Mouse (Mus musculus) megakaryocyte, embryonic 14.5 days (primary cell): ENCODE results near the gene Msrb1. TPM values are rescaled to one million over a fixed set of nuclear protein-coding genes. Genes with fewer than 3 reads are reported as not detected.
A peak's percentile ranks its signal among the peaks of the same experiment; 100 is the strongest.

Experiments
- H3K27me3 ChIP-seq: replicated peaks from 2 replicates; pipeline ENCODE3; 2012; ENCODE audit warnings: inconsistent platforms
- H3K36me3 ChIP-seq: replicated peaks from 2 replicates; pipeline ENCODE3; 2012; ENCODE audit warnings: low read length, inconsistent platforms, mixed read lengths
- H3K4me1 ChIP-seq: 2 replicates; pipeline ENCODE4 v1.6.1; 2012; ENCODE audit warnings: inconsistent platforms
- H3K4me3 ChIP-seq: replicated peaks from 2 replicates; pipeline ENCODE3; 2012; ENCODE audit warnings: moderate library complexity, mild to moderate bottlenecking, inconsistent platforms
- H3K9me3 ChIP-seq: 2 replicates; pipeline ENCODE4 v1.6.1; 2012; ENCODE audit warnings: inconsistent platforms
- FLI1 ChIP-seq: IDR thresholded peaks from 2 replicates; pipeline ENCODE4 v1.6.1; 2012; ENCODE audit warnings: low read length, inconsistent platforms, mixed read lengths
- GATA1 ChIP-seq: IDR thresholded peaks from 3 replicates; pipeline ENCODE4 v1.6.1; 2012; ENCODE audit warnings: mixed read lengths, low read length, inconsistent platforms, borderline replicate concordance
- polyA plus RNA-seq: library from polyadenylated mRNA; stranded (reverse); fragments of >175 nt; gene quantifications from 2 replicates; pipeline ENCODE4 v1.2.3, GENCODE M21; 2012; ENCODE audit warnings: low replicate concordance; ENCODE audit not compliant: insufficient read depth

Msrb1 gene
- polyA plus RNA-seq, 1 experiment, result 40.5 TPM

DNA sequence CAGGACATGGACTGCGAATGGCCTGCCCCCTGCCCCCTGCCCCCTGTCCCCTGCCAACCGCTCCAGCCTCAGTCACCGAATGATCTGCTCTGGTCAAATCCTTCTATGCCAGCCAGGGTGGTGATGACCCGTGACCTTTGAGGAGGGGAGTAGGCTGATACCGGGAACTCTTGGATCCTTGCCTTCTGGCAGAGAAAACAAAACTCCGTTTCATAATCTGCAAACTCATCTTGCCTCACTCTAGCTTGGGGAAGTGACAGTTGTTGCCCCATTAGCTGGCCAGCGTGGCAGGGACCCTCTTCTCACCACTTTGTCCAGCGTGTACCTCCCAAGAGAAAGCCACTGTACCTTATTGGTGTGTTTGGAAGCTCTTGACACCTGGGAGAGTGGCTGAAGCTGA, 5.9 kb downstream of the Msrb1 start:
- peaks cover 13% of the 10 kb centered on the region for H3K27me3 ChIP-seq
- no peak overlapping the region for H3K4me3 ChIP-seq
- no peaks in the 10 kb centered on the region for H3K9me3 ChIP-seq
- H3K4me1 ChIP-seq, result peaks cover 33% of the 10 kb centered on the region
- H3K36me3 ChIP-seq, result peaks cover 48% of the 10 kb centered on the region
- TF ChIP-seq FLI1 (no peak), GATA1 (no peak)

DNA sequence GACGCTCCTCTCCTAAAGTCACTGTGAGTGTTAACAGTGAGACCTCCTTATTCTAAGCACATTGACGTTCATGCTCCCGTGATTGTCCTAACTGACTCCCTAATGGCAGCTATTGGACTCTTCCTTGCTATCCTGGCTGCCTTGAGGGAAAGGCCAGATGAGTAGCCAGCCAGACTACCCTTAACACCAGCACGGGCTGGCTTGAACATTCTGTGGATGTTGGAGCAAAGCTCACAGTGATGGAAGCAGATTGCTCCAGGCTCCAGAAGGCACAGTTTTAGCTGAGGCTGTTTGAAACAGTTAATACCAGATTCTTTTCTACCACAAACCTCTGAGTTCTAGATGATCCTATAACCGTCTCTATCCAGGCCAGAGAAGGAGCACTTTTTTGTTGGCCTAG, 7.5 kb downstream of the Msrb1 start:
- no peak overlapping the region for H3K4me3 ChIP-seq
- peaks cover 48% of the 10 kb centered on the region for H3K36me3 ChIP-seq
- TF ChIP-seq FLI1 (no peak), GATA1 (no peak)
- H3K9me3 ChIP-seq, result no peaks in the 10 kb centered on the region
- H3K4me1 ChIP-seq, result peaks cover 22% of the 10 kb centered on the region
- H3K27me3 ChIP-seq, result peaks cover 26% of the 10 kb centered on the region

- Histone ChIP-seq H3K9me3 (no peaks in the 10 kb centered on the region), H3K4me1 (peaks cover 19% of the 10 kb centered on the region), H3K4me3 (no peak overlapping the region), H3K36me3 (peaks cover 44% of the 10 kb centered on the region), H3K27me3 (peaks cover 31% of the 10 kb centered on the region)
- TF ChIP-seq FLI1 (no peak), GATA1 (no peak)
Measured at GRCm38 (mm10) chr17:24744381-24744780, 7.9 kb downstream of the Msrb1 start.

GRCm38 (mm10) chr17:24745526-24746497, 9.4 kb downstream of the Msrb1 start:
- Histone ChIP-seq H3K9me3 (no peaks in the 10 kb centered on the region), H3K27me3 (peaks cover 42% of the 10 kb centered on the region), H3K4me1 (peaks cover 18% of the 10 kb centered on the region), H3K4me3 (no peak overlapping the region), H3K36me3 (peaks cover 31% of the 10 kb centered on the region)
- TF ChIP-seq FLI1, result no peak
- no peak for TF ChIP-seq GATA1

DNA sequence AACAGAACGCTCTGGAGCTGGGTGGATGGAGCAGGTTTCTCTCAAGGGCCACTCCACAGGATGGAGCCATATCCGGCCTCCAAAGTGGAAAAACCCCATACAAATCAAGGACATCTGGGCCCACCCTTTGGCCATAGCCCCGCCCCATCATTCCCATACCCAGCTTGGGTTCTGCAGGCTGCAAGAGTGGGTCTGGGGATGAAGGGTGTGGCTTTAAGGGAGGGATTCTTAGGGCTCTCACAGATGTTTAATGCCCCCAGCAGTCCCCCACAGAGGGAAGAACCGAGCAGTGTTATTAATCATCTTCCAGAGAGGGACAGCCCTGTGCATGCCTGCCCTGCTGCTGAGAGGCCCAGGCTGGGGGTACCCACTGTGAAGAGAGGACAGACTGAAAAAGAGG, 10.5 kb downstream of the Msrb1 start:
- Histone ChIP-seq H3K27me3 (peaks cover 54% of the 10 kb centered on the region), H3K4me3 (no peak overlapping the region), H3K36me3 (peaks cover 19% of the 10 kb centered on the region), H3K9me3 (no peaks in the 10 kb centered on the region), H3K4me1 (peaks cover 30% of the 10 kb centered on the region)
- TF ChIP-seq GATA1 (no peak), FLI1 (no peak)

DNA sequence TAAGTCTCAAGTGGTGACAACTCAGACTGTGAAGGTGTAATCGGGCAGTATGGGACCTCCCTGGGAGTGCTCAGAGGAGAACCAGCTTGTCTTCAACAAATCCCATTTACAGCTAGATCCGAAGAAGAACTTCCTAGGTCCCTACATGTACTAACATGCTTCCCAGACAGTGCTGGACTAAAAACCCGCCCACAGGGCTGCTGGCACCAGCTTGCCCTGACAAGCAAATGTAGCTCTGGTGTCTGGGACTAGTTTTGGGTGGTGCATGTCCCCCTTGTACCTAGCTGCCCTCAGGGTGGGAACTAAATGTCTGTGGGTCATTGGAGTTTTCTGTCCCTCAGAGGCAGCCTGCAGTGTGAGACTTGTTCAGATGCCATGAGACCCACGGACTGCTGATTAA, 15.1 kb downstream of the Msrb1 start:
- Histone ChIP-seq H3K4me1 (peaks cover 38% of the 10 kb centered on the region), H3K36me3 (no peaks in the 10 kb centered on the region), H3K4me3 (no peak overlapping the region), H3K9me3 (no peaks in the 10 kb centered on the region), H3K27me3 (peaks cover 92% of the 10 kb centered on the region)
- TF ChIP-seq FLI1 (no peak), GATA1 (no peak)

GRCm38 (mm10) chr17:24752415-24753394, 16.3 kb downstream of the Msrb1 start, which contains the start of gene Hs3st6:
TSS of gene Hs3st6 (plus strand) at chr17:24752988.
- Histone ChIP-seq H3K4me3 (peak within 1 kb of the TSS; percentile 90), H3K27me3 (peaks cover 93% of the 10 kb centered on the region), H3K9me3 (no peaks in the 10 kb centered on the region), H3K36me3 (no peaks in the 10 kb centered on the region), H3K4me1 (peaks cover 38% of the 10 kb centered on the region)
- TF ChIP-seq GATA1 (no peak), FLI1 (no peak)

- H3K4me1 ChIP-seq, result peaks cover 29% of the 10 kb centered on the region
- peaks cover 93% of the 10 kb centered on the region for H3K27me3 ChIP-seq
- H3K9me3 ChIP-seq, result no peaks in the 10 kb centered on the region
- H3K4me3 ChIP-seq, result no peak overlapping the region
- no peaks in the 10 kb centered on the region for H3K36me3 ChIP-seq
- TF ChIP-seq GATA1 (no peak), FLI1 (no peak)
Measured at GRCm38 (mm10) chr17:24757394-24757793, 21.0 kb downstream of the Msrb1 start.

- Histone ChIP-seq H3K27me3 (peaks cover 84% of the 10 kb centered on the region), H3K4me1 (peaks cover 23% of the 10 kb centered on the region), H3K9me3 (no peaks in the 10 kb centered on the region), H3K4me3 (no peak overlapping the region), H3K36me3 (no peaks in the 10 kb centered on the region)
- no peak for TF ChIP-seq GATA1
- TF ChIP-seq FLI1, result no peak
Measured at GRCm38 (mm10) chr17:24761121-24761520, 24.7 kb downstream of the Msrb1 start.
